Mouse (Mus musculus): ENCODE results near the gene Cd300a.

DNA sequence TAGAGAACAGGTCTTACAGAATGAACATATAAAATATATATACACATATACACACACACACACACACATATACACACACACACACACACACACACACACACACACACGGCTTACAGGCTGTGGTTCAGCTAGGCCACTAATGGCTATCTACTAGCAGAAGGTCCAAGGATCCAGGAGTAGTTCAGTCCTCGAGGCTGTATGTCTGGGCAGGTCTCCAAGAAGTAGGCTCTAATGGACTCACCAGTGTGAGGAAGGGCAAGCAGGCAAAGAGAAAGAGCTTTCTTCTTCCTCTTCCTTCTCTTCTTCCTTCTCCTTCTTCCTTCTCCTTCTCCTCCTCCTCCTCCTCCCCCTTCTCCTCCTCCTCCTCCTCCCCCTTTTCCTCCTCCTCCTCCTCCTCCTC is 28.8 kb upstream of the Cd300a start:
- no peak for TF ChIP-seq POLR2A (IDR thresholded peaks at IDR 0.05; ENCODE audit: borderline replicate concordance, extremely low read depth, insufficient read depth, insufficient read length, poor library complexity, severe bottlenecking)
- TF ChIP-seq CTCF (IDR thresholded peaks at IDR 0.05; ENCODE audit: borderline replicate concordance, extremely low read depth, insufficient read depth, insufficient read length), result no peak
